Mouse (Mus musculus): Measurements from ENCODE around the gene Cryl1. TPM values are rescaled to one million over a fixed set of nuclear protein-coding genes. Genes with fewer than 3 reads are reported as not detected.

Cryl1 gene
- total RNA-seq, 2 experiments from 2014 or later: 5.1 to 8.3 TPM

GRCm38 (mm10) chr14:57234711-57235110, 163.6 kb downstream of the Cryl1 start:
- DNase-seq: no peak

GRCm38 (mm10) chr14:57230264-57231015, 167.9 kb downstream of the Cryl1 start:
- no peak for DNase-seq

Other genes with a start within 250 kb of the Cryl1 start
- gene Ift88, start 25.5 kb upstream of the Cryl1 start, total RNA-seq (2021): 1 to 10 TPM; 3.9 to 5.2 TPM
- gene Il17d, start 126.2 kb upstream of the Cryl1 start, total RNA-seq (2021): 1 to 10 TPM; 2.3 to 4.3 TPM
- gene Eef1akmt1, start 173.1 kb upstream of the Cryl1 start, total RNA-seq (2021): 10 to 100 TPM; 36.6 to 38.3 TPM

Data from heart, adult 18-20 months (tissue).